Mouse (Mus musculus): ENCODE results near the gene Atp6v0a1. TPM values are rescaled to one million over a fixed set of nuclear protein-coding genes. Genes with fewer than 3 reads are reported as not detected.
A peak's percentile ranks its signal among the peaks of the same experiment; 100 is the strongest.

Atp6v0a1 gene
- polyA plus RNA-seq (2016; fragmentation: Nextera tagmentation; extraction: Ambion mirVana) = 26.9 and 29.4 TPM in 2 replicates

GRCm38 (mm10) chr11:101009046-101009887, at the start of gene Atp6v0a1:
Gene Atp6v0a1, plus strand, starts transcription at chr11:101009452.
- ATAC-seq (ENCODE audit: insufficient number of reproducible peaks, insufficient read depth, low FRiP score, low TSS enrichment, low read depth) = peak; percentile 98
- H3K4me1 ChIP-seq (replicated peaks) = peaks cover 14% of the 10 kb centered on the region
- H3K4me3 ChIP-seq (replicated peaks) = peak within 1 kb of the TSS; percentile 68
- H3K27me3 ChIP-seq = peaks cover 7% of the 10 kb centered on the region; the same call in 1 of the 2 replicates
- WGBS = 1% methylated on average over 44 of the region's 44 CpGs
- peak within 1 kb of the TSS; percentile 72 for H3K27ac ChIP-seq
- no peaks in the 10 kb centered on the region for H3K9me3 ChIP-seq
- H3K36me3 ChIP-seq = peaks cover 17% of the 10 kb centered on the region
- peak within 1 kb of the TSS; percentile 72 for H3K9ac ChIP-seq (replicated peaks)
- peak within 1 kb of the TSS; percentile 72 for H3K4me2 ChIP-seq

GRCm38 (mm10) chr11:100959464-100959810, 49.8 kb upstream of the Atp6v0a1 start:
- peaks cover 28% of the 10 kb centered on the region for H3K4me1 ChIP-seq (replicated peaks)
- no peak for ATAC-seq (ENCODE audit: insufficient number of reproducible peaks, insufficient read depth, low FRiP score, low TSS enrichment, low read depth)
- H3K27ac ChIP-seq = no peak overlapping the region
- no peak overlapping the region for H3K9ac ChIP-seq (replicated peaks)
- no peaks in the 10 kb centered on the region for H3K9me3 ChIP-seq
- no peaks in the 10 kb centered on the region for H3K36me3 ChIP-seq
- WGBS = 4% methylated on average over 14 of the region's 14 CpGs
- peaks cover 49% of the 10 kb centered on the region for H3K27me3 ChIP-seq
- peak overlapping the region; percentile 35 for H3K4me3 ChIP-seq (replicated peaks)
- H3K4me2 ChIP-seq = peak overlapping the region; percentile 58

GRCm38 (mm10) chr11:100959826-100960225, 49.4 kb upstream of the Atp6v0a1 start:
- no peak overlapping the region for H3K27ac ChIP-seq
- no peak overlapping the region for H3K4me3 ChIP-seq (replicated peaks)
- H3K9ac ChIP-seq (replicated peaks) = no peak overlapping the region
- H3K27me3 ChIP-seq = peaks cover 53% of the 10 kb centered on the region
- no peaks in the 10 kb centered on the region for H3K36me3 ChIP-seq
- peaks cover 28% of the 10 kb centered on the region for H3K4me1 ChIP-seq (replicated peaks)
- no peak for ATAC-seq (ENCODE audit: insufficient number of reproducible peaks, insufficient read depth, low FRiP score, low TSS enrichment, low read depth)
- WGBS = 32% methylated on average over 3 of the region's 3 CpGs
- peak overlapping the region; percentile 58; the same call in 1 of the 2 replicates for H3K4me2 ChIP-seq
- no peaks in the 10 kb centered on the region for H3K9me3 ChIP-seq

GRCm38 (mm10) chr11:100960540-100960939, 48.7 kb upstream of the Atp6v0a1 start:
- Histone ChIP-seq H3K27ac (no peak overlapping the region), H3K9ac (replicated peaks) (no peak overlapping the region), H3K9me3 (no peaks in the 10 kb centered on the region), H3K4me1 (replicated peaks) (peaks cover 28% of the 10 kb centered on the region), H3K36me3 (no peaks in the 10 kb centered on the region), H3K4me3 (replicated peaks) (no peak overlapping the region), H3K27me3 (peaks cover 60% of the 10 kb centered on the region), H3K4me2 (peak overlapping the region; percentile 26)
- no peak for ATAC-seq (ENCODE audit: insufficient number of reproducible peaks, insufficient read depth, low FRiP score, low TSS enrichment, low read depth)
- 18% methylated on average over 6 of the region's 6 CpGs for WGBS

GRCm38 (mm10) chr11:100962371-100962911, 46.8 kb upstream of the Atp6v0a1 start:
- Histone ChIP-seq H3K4me3 (replicated peaks) (no peak overlapping the region), H3K9ac (replicated peaks) (no peak overlapping the region), H3K27ac (peak overlapping the region; percentile 59; the same call in 1 of the 2 replicates), H3K9me3 (no peaks in the 10 kb centered on the region), H3K36me3 (no peaks in the 10 kb centered on the region), H3K27me3 (peaks cover 70% of the 10 kb centered on the region), H3K4me1 (replicated peaks) (peaks cover 28% of the 10 kb centered on the region), H3K4me2 (no peak overlapping the region)
- ATAC-seq (ENCODE audit: insufficient number of reproducible peaks, insufficient read depth, low FRiP score, low TSS enrichment, low read depth) = no peak
- 52% methylated on average over 9 of the region's 9 CpGs for WGBS

- no peaks in the 10 kb centered on the region for H3K9me3 ChIP-seq
- 84% methylated on average over 9 of the region's 9 CpGs for WGBS
- H3K9ac ChIP-seq (replicated peaks) = no peak overlapping the region; the same call in 1 of the 2 replicates
- peaks cover 24% of the 10 kb centered on the region for H3K4me1 ChIP-seq (replicated peaks)
- no peak for ATAC-seq (ENCODE audit: insufficient number of reproducible peaks, insufficient read depth, low FRiP score, low TSS enrichment, low read depth)
- H3K27ac ChIP-seq = no peak overlapping the region
- no peaks in the 10 kb centered on the region for H3K36me3 ChIP-seq
- H3K27me3 ChIP-seq = peaks cover 70% of the 10 kb centered on the region
- no peak overlapping the region for H3K4me3 ChIP-seq (replicated peaks)
- no peak overlapping the region for H3K4me2 ChIP-seq
Observed at GRCm38 (mm10) chr11:100963647-100964046, 45.6 kb upstream of the Atp6v0a1 start.

GRCm38 (mm10) chr11:100964180-100964579, 45.1 kb upstream of the Atp6v0a1 start:
- no peak overlapping the region for H3K27ac ChIP-seq
- no peak overlapping the region for H3K4me2 ChIP-seq
- 83% methylated on average over 7 of the region's 7 CpGs for WGBS
- no peak overlapping the region for H3K4me3 ChIP-seq (replicated peaks)
- H3K4me1 ChIP-seq (replicated peaks) = peaks cover 24% of the 10 kb centered on the region
- H3K36me3 ChIP-seq = no peaks in the 10 kb centered on the region
- H3K9me3 ChIP-seq = no peaks in the 10 kb centered on the region
- H3K9ac ChIP-seq (replicated peaks) = no peak overlapping the region
- no peak for ATAC-seq (ENCODE audit: insufficient number of reproducible peaks, insufficient read depth, low FRiP score, low TSS enrichment, low read depth)
- H3K27me3 ChIP-seq = peaks cover 70% of the 10 kb centered on the region

- 85% methylated on average over 6 of the region's 6 CpGs for WGBS
- H3K4me3 ChIP-seq (replicated peaks) = no peak overlapping the region
- H3K27me3 ChIP-seq = peaks cover 73% of the 10 kb centered on the region
- no peaks in the 10 kb centered on the region for H3K9me3 ChIP-seq
- ATAC-seq (ENCODE audit: insufficient number of reproducible peaks, insufficient read depth, low FRiP score, low TSS enrichment, low read depth) = no peak
- H3K4me1 ChIP-seq (replicated peaks) = peaks cover 26% of the 10 kb centered on the region
- no peak overlapping the region for H3K4me2 ChIP-seq
- no peak overlapping the region for H3K9ac ChIP-seq (replicated peaks)
- no peak overlapping the region for H3K27ac ChIP-seq
- H3K36me3 ChIP-seq = no peaks in the 10 kb centered on the region
Observed at GRCm38 (mm10) chr11:100964901-100965542, 44.2 kb upstream of the Atp6v0a1 start.

GRCm38 (mm10) chr11:100965760-100966159, 43.5 kb upstream of the Atp6v0a1 start:
- H3K27ac ChIP-seq = no peak overlapping the region
- ATAC-seq (ENCODE audit: insufficient number of reproducible peaks, insufficient read depth, low FRiP score, low TSS enrichment, low read depth) = no peak
- WGBS = 80% methylated on average over 6 of the region's 6 CpGs
- peaks cover 74% of the 10 kb centered on the region for H3K27me3 ChIP-seq
- no peak overlapping the region for H3K4me2 ChIP-seq
- H3K9ac ChIP-seq (replicated peaks) = no peak overlapping the region
- H3K4me1 ChIP-seq (replicated peaks) = peaks cover 25% of the 10 kb centered on the region
- H3K36me3 ChIP-seq = no peaks in the 10 kb centered on the region
- H3K9me3 ChIP-seq = no peaks in the 10 kb centered on the region
- H3K4me3 ChIP-seq (replicated peaks) = no peak overlapping the region

GRCm38 (mm10) chr11:100967376-100967775, 41.9 kb upstream of the Atp6v0a1 start:
- no peaks in the 10 kb centered on the region for H3K36me3 ChIP-seq
- H3K27me3 ChIP-seq = peaks cover 88% of the 10 kb centered on the region
- H3K9me3 ChIP-seq = no peaks in the 10 kb centered on the region
- no peak overlapping the region for H3K9ac ChIP-seq (replicated peaks)
- H3K4me1 ChIP-seq (replicated peaks) = peaks cover 24% of the 10 kb centered on the region
- no peak overlapping the region for H3K27ac ChIP-seq
- no peak overlapping the region for H3K4me3 ChIP-seq (replicated peaks)
- no peak for ATAC-seq (ENCODE audit: insufficient number of reproducible peaks, insufficient read depth, low FRiP score, low TSS enrichment, low read depth)
- WGBS = 63% methylated on average over 5 of the region's 5 CpGs
- no peak overlapping the region for H3K4me2 ChIP-seq

GRCm38 (mm10) chr11:100967881-100968420, 41.3 kb upstream of the Atp6v0a1 start:
- H3K9ac ChIP-seq (replicated peaks) = no peak overlapping the region
- H3K4me3 ChIP-seq (replicated peaks) = 0 out of 2 replicates have a peak overlapping the region, but pooled peaks have one; percentile 49
- no peak overlapping the region for H3K27ac ChIP-seq
- H3K9me3 ChIP-seq = no peaks in the 10 kb centered on the region
- ATAC-seq (ENCODE audit: insufficient number of reproducible peaks, insufficient read depth, low FRiP score, low TSS enrichment, low read depth) = no peak
- H3K4me1 ChIP-seq (replicated peaks) = peaks cover 19% of the 10 kb centered on the region
- 92% methylated on average over 5 of the region's 5 CpGs for WGBS
- no peaks in the 10 kb centered on the region for H3K36me3 ChIP-seq
- H3K4me2 ChIP-seq = 0 out of 2 replicates have a peak overlapping the region, but pooled peaks have one; percentile 75
- H3K27me3 ChIP-seq = peaks cover 94% of the 10 kb centered on the region

Data from limb, embryonic 12.5 days (tissue).